Comparison of ENCODE assay signal across 8 mouse cellular contexts in genomic region chr9:36796224-36796623, GRCm38 (mm10). TPM values are rescaled to one million over a fixed set of nuclear protein-coding genes. Genes with fewer than 3 reads are reported as not detected.
DNase-seq lines count a peak whose midpoint lies in the region; ATAC-seq and TF ChIP-seq lines count a peak whose summit lies in the region.

No protein-coding gene starts in this region.

- H3K4me2 ChIP-seq in hindbrain, embryonic 12.5 days (replicated peaks) = peak overlapping the region; percentile 87
- peak overlapping the region; percentile 90 for H3K4me2 ChIP-seq in midbrain, embryonic 13.5 days (replicated peaks)

- peak overlapping the region; percentile 92 for H3K9ac ChIP-seq in hindbrain, embryonic 12.5 days
- peak overlapping the region; percentile 98 for H3K9ac ChIP-seq in midbrain, embryonic 13.5 days (replicated peaks)

- H3K27ac ChIP-seq in bone marrow macrophage, adult 2 months (ENCODE audit: insufficient read depth, low read depth, low read length) = no peak overlapping the region
- H3K27ac ChIP-seq in hindbrain, embryonic 12.5 days = no peak overlapping the region
- H3K27ac ChIP-seq in midbrain, embryonic 13.5 days = peak overlapping the region; percentile 74; the same call in 1 of the 2 replicates

- 17% methylated on average over 5 of the region's 5 CpGs for WGBS in hindbrain, embryonic 12.5 days
- 16% methylated on average over 5 of the region's 5 CpGs for WGBS in midbrain, embryonic 13.5 days

- TF ChIP-seq POLR2A in bone marrow macrophage, adult 2 months (IDR thresholded peaks at IDR 0.05; ENCODE audit: borderline replicate concordance, low read depth, low read length) = no peak

- no peaks in the 10 kb centered on the region for H3K27me3 ChIP-seq in hindbrain, embryonic 12.5 days
- H3K27me3 ChIP-seq in midbrain, embryonic 13.5 days = no peaks in the 10 kb centered on the region

- H3K4me1 ChIP-seq in bone marrow macrophage, adult 2 months (ENCODE audit: control insufficient read depth, insufficient read depth, low read length) = peaks cover 11% of the 10 kb centered on the region
- peaks cover 11% of the 10 kb centered on the region for H3K4me1 ChIP-seq in hindbrain, embryonic 12.5 days
- peaks cover 27% of the 10 kb centered on the region for H3K4me1 ChIP-seq in midbrain, embryonic 13.5 days (replicated peaks)

- peak; percentile 11 for DNase-seq in kidney, adult 9 months
- DNase-seq in kidney, postnatal 25 days = no peak
- no peak for DNase-seq in urinary bladder, postnatal 14 days (ENCODE audit: low spot score)
- DNase-seq in thymus, postnatal 36 days = no peak

- H3K36me3 ChIP-seq in hindbrain, embryonic 12.5 days = peaks cover 14% of the 10 kb centered on the region
- H3K36me3 ChIP-seq in midbrain, embryonic 13.5 days = peaks cover 14% of the 10 kb centered on the region

- ATAC-seq in hindbrain, embryonic 12.5 days (ENCODE audit: low FRiP score) = no peak
- ATAC-seq in midbrain, embryonic 13.5 days = no peak
- ATAC-seq in monocyte, adult 5-6 weeks (replicated peaks; ENCODE audit: insufficient number of reproducible peaks, low FRiP score, low TSS enrichment, poor library complexity, severe bottlenecking) = no peak

- no peak for TF ChIP-seq CTCF in bone marrow macrophage, adult 2 months (IDR thresholded peaks at IDR 0.05; ENCODE audit: low read depth, low read length)

- no peaks in the 10 kb centered on the region for H3K9me3 ChIP-seq in hindbrain, embryonic 12.5 days (replicated peaks)
- H3K9me3 ChIP-seq in midbrain, embryonic 13.5 days = no peaks in the 10 kb centered on the region

- peak overlapping the region; percentile 95 for H3K4me3 ChIP-seq in bone marrow macrophage, adult 2 months (ENCODE audit: insufficient read depth, low read length)
- H3K4me3 ChIP-seq in hindbrain, embryonic 12.5 days = peak overlapping the region; percentile 94
- peak overlapping the region; percentile 95 for H3K4me3 ChIP-seq in midbrain, embryonic 13.5 days (replicated peaks)

RNA-seq across cellular contexts. Expression of gene Ei24, which starts 1.0 kb away (rescaled TPM):
- 58.8 and 66.2 TPM in 2 replicates for polyA plus RNA-seq in bone marrow macrophage, adult 2 months (2012; ENCODE audit: insufficient read depth, insufficient read length, missing spikeins)
- 119 TPM in 2 replicates for polyA plus RNA-seq in hindbrain, embryonic 12.5 days (2016; fragmentation: Nextera tagmentation; extraction: Ambion mirVana)
- polyA plus RNA-seq in midbrain, embryonic 13.5 days (2015; fragmentation: Nextera tagmentation; extraction: Ambion mirVana) = 111 and 115 TPM in 2 replicates
- 47.7 to 50.6 TPM (median 48.2 TPM) in 3 replicates for total RNA-seq in monocyte, adult 5-6 weeks (2017)

RNA-seq across cellular contexts. Expression of gene Fez1, which starts 25.4 kb away (rescaled TPM):
- polyA plus RNA-seq in bone marrow macrophage, adult 2 months (2012; ENCODE audit: insufficient read depth, insufficient read length, missing spikeins) = not detected in 2 replicates
- polyA plus RNA-seq in hindbrain, embryonic 12.5 days (2016; fragmentation: Nextera tagmentation; extraction: Ambion mirVana) = 386 and 387 TPM in 2 replicates
- 624 and 647 TPM in 2 replicates for polyA plus RNA-seq in midbrain, embryonic 13.5 days (2015; fragmentation: Nextera tagmentation; extraction: Ambion mirVana)
- total RNA-seq in monocyte, adult 5-6 weeks (2017) = 2.0 TPM in 1 of 3 replicates, not detected in the others

RNA-seq across cellular contexts. Expression of gene Stt3a, which starts 28.7 kb away (rescaled TPM):
- 206 and 215 TPM in 2 replicates for polyA plus RNA-seq in bone marrow macrophage, adult 2 months (2012; ENCODE audit: insufficient read depth, insufficient read length, missing spikeins)
- 167 and 174 TPM in 2 replicates for polyA plus RNA-seq in hindbrain, embryonic 12.5 days (2016; fragmentation: Nextera tagmentation; extraction: Ambion mirVana)
- 100 and 111 TPM in 2 replicates for polyA plus RNA-seq in midbrain, embryonic 13.5 days (2015; fragmentation: Nextera tagmentation; extraction: Ambion mirVana)
- total RNA-seq in monocyte, adult 5-6 weeks (2017) = 170 to 460 TPM (median 306 TPM) in 3 replicates

Comparison
In these comparisons a context has a peak if more than half of its experiments do, and no peak if none do; other contexts are left out.
1. RNA of gene Fez1, which starts 25.4 kb away (polyA plus RNA-seq): 624 to 647 TPM in midbrain, embryonic 13.5 days and 386 to 387 TPM in hindbrain, embryonic 12.5 days; not detected in bone marrow macrophage, adult 2 months; every median in the first group is over 100 times any median in the second.
2. Peak in every context shown above with its lines, with median percentiles within 50 percentile points of each other: H3K4me3 ChIP-seq.